Mouse (Mus musculus) intestine, embryonic 16.5 days (tissue): ENCODE measurements around the gene Zfp646. TPM values are rescaled to one million over a fixed set of nuclear protein-coding genes. Genes with fewer than 3 reads are reported as not detected.
"Not testable (repeated sequence)": the region's sequence is repeated elsewhere in the genome, so short reads cannot be mapped to it uniquely, and the experiment has no call there.

Experiments
- ATAC-seq: fragments of 200-750 bp; cut with Nextera tagmentation; 2 replicates; pipeline ENCODE4 v1.8.0; 2017; ENCODE audit warnings: moderate TSS enrichment, moderate library complexity
- H3K27ac ChIP-seq: fragments of 300-500 bp; sonication (generic); 2 replicates; pipeline ENCODE4 v1.5.1; 2014; ENCODE audit warnings: mild to moderate bottlenecking, low read length
- H3K27me3 ChIP-seq: fragments of 300-500 bp; sonication (generic); replicated peaks from 2 replicates; pipeline ENCODE4 v1.6.1; 2014; ENCODE audit warnings: low read length, control low read depth, mixed read lengths; ENCODE audit not compliant: control insufficient read depth, insufficient read depth
- H3K36me3 ChIP-seq: fragments of 300-500 bp; sonication (generic); 2 replicates; pipeline ENCODE4 v1.6.1; 2014; ENCODE audit warnings: low read length, control low read depth; ENCODE audit not compliant: control insufficient read depth, insufficient read depth
- H3K4me1 ChIP-seq: fragments of 300-500 bp; sonication (generic); 2 replicates; pipeline ENCODE4 v1.6.1; 2014; ENCODE audit warnings: low read length, control low read depth, mixed read lengths; ENCODE audit not compliant: control insufficient read depth, insufficient read depth
- H3K4me2 ChIP-seq: fragments of 300-500 bp; sonication (generic); 2 replicates; pipeline ENCODE4 v1.6.1; 2014; ENCODE audit warnings: low read depth, low read length, control low read depth
- H3K4me3 ChIP-seq: fragments of 300-500 bp; sonication (generic); 2 replicates; pipeline ENCODE4 v1.5.1; 2014; ENCODE audit warnings: mild to moderate bottlenecking, low read length
- H3K9ac ChIP-seq: fragments of 300-500 bp; sonication (generic); 2 replicates; pipeline ENCODE4 v1.6.1; 2014; ENCODE audit warnings: low read depth, low read length
- H3K9me3 ChIP-seq: fragments of 300-500 bp; sonication (generic); 2 replicates; pipeline ENCODE4 v1.6.1; 2016; ENCODE audit warnings: low read length, control low read depth; ENCODE audit not compliant: control insufficient read depth
- WGBS: fragments of 180-500 bp; shearing (Covaris S2); extraction: QIAGEN DNeasy Blood & Tissue Kit; methylation state at CpG from one replicate; pipeline ENCODE4 v1.1.7; 2014; 5-methylcytosine and 5-hydroxymethylcytosine counted together
- polyA plus RNA-seq: library from polyadenylated mRNA; unstranded; fragments of >200 nt; fragmentation: Nextera tagmentation; extraction: Ambion mirVana; gene quantifications from 2 replicates; pipeline ENCODE4 v1.2.1, GENCODE M21; 2015

Gene Zfp646
- polyA plus RNA-seq, 1 experiment from 2014 or later = 7.2 TPM

DNA sequence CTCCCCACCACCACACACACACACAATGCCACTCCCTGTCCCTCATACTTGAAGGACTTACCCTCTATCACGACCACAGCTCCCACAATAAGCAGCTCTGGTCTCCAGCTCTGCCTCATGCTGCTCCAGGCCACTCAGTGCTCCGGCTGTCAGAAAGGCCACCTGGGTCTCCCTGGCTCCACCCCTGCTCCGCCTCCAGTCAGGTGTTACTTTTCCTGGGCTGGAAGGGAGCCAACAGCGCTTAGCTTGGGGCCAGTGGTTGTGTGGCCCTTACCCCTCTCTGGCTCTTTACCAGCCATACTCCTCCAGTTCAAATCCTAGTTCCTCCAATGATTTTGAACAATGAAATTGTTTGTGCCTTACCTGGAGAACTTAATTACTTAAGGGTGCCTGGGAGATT, 14.8 kb downstream of the Zfp646 start, which contains the start of gene Prss53:
TSS of gene Prss53 (minus strand) at position 173 of the 400 bp plus-strand sequence.
- H3K27me3 ChIP-seq = no peaks in the 10 kb centered on the region
- peaks cover 10% of the 10 kb centered on the region; the same call in 1 of the 2 replicates for H3K36me3 ChIP-seq
- peaks cover 18% of the 10 kb centered on the region for H3K4me1 ChIP-seq
- ATAC-seq = peak; percentile 21
- no peak within 1 kb of the TSS; the same call in 1 of the 2 replicates for H3K4me2 ChIP-seq
- H3K9me3 ChIP-seq = no peaks in the 10 kb centered on the region
- H3K4me3 ChIP-seq = no peak within 1 kb of the TSS
- WGBS = 35% methylated on average over 4 of the region's 4 CpGs
- H3K9ac ChIP-seq = no peak within 1 kb of the TSS
- H3K27ac ChIP-seq = 0 out of 2 replicates have a peak within 1 kb of the TSS, but pooled peaks have one; percentile 25

DNA sequence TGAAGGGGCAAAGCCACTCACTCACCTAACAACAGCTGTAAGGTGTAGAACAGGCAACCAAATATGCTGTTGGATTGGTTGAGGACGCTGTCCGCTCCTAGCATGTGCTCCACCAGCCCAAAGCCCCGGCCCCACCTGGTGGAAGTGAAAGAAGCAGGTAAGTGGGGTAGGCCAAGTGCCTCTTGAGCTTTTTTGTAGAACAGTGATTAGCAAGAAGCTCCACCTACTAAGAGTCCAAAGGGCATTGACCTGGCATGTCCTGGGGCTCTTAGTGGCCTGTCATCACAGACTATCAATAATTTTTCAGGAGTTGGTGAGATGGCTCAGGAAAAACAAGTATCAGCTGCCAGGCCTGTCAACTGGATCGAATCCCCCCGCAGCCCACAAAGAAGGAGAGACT, 18.5 kb downstream of the Zfp646 start:
- no peak; the same call in 1 of the 2 replicates for ATAC-seq
- Histone ChIP-seq H3K4me1 (peaks cover 16% of the 10 kb centered on the region), H3K9me3 (no peaks in the 10 kb centered on the region), H3K9ac (peak overlapping the region; percentile 79), H3K4me3 (peak overlapping the region; percentile 72), H3K36me3 (no peaks in the 10 kb centered on the region), H3K27me3 (no peaks in the 10 kb centered on the region), H3K27ac (peak overlapping the region; percentile 92), H3K4me2 (peak overlapping the region; percentile 86)
- 64% methylated on average over 5 of the region's 5 CpGs for WGBS

DNA sequence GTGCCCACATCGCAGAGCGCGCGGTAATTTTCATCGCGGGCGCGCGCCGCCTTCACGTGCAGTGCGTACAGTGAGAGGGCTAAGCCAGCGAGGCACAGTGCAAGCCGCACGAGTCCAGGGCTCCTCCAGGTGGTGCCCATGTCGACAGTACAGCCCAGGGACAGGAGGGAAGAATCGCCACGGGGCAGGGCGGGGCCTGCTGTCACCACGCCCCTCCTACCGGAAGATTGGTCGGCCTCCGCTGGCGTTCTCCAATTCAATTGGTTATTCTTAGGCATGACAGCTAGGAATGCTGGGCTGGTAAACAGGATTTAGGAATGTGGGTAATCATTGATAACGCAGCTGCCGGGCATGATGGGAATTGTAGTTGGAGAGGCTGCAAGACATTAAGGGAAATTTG, 19.4 kb downstream of the Zfp646 start, which contains the start of the genes Gm21974 and Vkorc1:
TSS of gene Gm21974 (minus strand) at position 13 of the 400 bp plus-strand sequence.
TSS of gene Vkorc1 (minus strand) at position 176 of the 400 bp plus-strand sequence.
- Histone ChIP-seq H3K27ac (peak within 1 kb of the TSS; percentile 92), H3K36me3 (no peaks in the 10 kb centered on the region), H3K4me2 (peak within 1 kb of the TSS; percentile 86), H3K9ac (peak within 1 kb of the TSS; percentile 79), H3K4me3 (peak within 1 kb of the TSS; percentile 72), H3K9me3 (no peaks in the 10 kb centered on the region), H3K27me3 (no peaks in the 10 kb centered on the region), H3K4me1 (peaks cover 18% of the 10 kb centered on the region)
- WGBS = under 1% methylated on average over 26 of the region's 26 CpGs
- peak; percentile 92 for ATAC-seq

DNA sequence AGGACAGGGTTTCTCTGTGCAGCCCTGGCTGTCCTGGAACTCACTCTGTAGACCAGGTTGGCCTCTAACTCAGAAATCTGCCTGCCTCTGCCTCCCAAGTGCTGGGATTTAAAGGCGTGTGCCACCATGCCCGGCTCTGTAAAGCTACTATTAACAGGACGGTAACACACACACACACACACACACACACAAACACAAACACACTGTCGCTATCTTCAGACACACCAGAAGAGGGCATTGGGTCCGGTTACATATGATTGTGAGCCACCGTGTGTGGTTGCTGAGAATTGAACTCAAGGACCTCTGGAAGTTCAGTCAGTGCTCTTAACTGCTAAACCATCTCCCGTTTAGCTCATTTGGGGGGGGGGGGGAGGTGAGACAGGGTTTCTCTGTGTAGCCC, 19.9 kb downstream of the Zfp646 start:
- H3K9me3 ChIP-seq, H3K36me3 ChIP-seq, ATAC-seq, H3K9ac ChIP-seq, H3K27me3 ChIP-seq: not testable (repeated sequence)
- WGBS = 61% methylated on average over 7 of the region's 7 CpGs
- Histone ChIP-seq H3K4me3 (peak overlapping the region; percentile 72; the same call in 1 of the 2 replicates), H3K4me1 (peaks cover 16% of the 10 kb centered on the region), H3K4me2 (peak overlapping the region; percentile 16; the same call in 1 of the 2 replicates), H3K27ac (0 out of 2 replicates have a peak overlapping the region, but pooled peaks have one; percentile 92)

DNA sequence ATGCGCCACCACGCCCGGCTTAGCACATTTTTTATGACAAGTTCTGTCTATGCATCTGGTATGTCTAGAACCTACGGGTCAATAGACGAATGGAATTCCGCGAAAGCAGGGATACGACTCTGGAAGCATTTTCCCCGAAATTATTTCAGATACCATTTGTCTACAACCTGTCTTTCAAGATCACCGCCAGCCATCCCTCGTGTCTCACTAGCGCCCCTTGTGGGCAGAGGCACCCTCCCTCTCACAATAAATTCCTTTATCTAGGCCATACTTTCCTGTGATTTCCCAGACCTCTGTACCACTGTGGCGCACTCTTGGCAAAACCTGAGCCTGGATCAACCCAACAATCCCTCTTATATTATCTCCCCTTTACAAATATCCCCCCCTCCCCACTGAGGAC, 20.4 kb downstream of the Zfp646 start:
- Histone ChIP-seq H3K27me3 (no peaks in the 10 kb centered on the region), H3K27ac (no peak overlapping the region), H3K4me1 (peaks cover 16% of the 10 kb centered on the region)

DNA sequence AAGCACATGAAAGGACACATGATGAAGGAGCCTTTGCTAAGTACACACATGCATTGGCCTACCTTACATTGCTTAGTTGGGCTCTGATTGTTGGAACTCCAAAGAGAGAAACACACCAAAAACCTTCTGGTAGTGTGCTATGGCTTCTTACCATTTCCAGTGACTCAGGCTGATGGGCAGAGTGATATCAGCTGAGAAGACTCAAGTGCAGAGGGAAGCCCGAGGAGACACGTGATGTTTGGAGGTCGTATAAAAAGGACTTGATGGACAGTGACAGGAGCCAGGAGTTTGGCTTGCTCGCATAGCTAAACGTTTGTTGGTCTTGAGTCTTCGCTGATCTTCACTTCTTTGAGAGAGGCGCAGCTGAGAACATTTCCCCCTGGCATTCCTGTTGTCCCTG, 21.5 kb downstream of the Zfp646 start:
- H3K27ac ChIP-seq = no peak overlapping the region
- H3K36me3 ChIP-seq = no peaks in the 10 kb centered on the region
- H3K9me3 ChIP-seq = no peaks in the 10 kb centered on the region
- ATAC-seq = no peak
- peaks cover 16% of the 10 kb centered on the region for H3K4me1 ChIP-seq
- H3K4me2 ChIP-seq = no peak overlapping the region
- no peak overlapping the region for H3K4me3 ChIP-seq
- 79% methylated on average over 7 of the region's 7 CpGs for WGBS
- H3K9ac ChIP-seq = no peak overlapping the region
- H3K27me3 ChIP-seq = no peaks in the 10 kb centered on the region

More for the DNA sequence above, 20.4 kb downstream of the Zfp646 start:
- no peak for ATAC-seq
- H3K4me2 ChIP-seq = no peak overlapping the region
- H3K36me3 ChIP-seq = no peaks in the 10 kb centered on the region
- no peak overlapping the region for H3K9ac ChIP-seq
- H3K4me3 ChIP-seq = no peak overlapping the region
- no peaks in the 10 kb centered on the region for H3K9me3 ChIP-seq
- WGBS = 52% methylated on average over 13 of the region's 13 CpGs

DNA sequence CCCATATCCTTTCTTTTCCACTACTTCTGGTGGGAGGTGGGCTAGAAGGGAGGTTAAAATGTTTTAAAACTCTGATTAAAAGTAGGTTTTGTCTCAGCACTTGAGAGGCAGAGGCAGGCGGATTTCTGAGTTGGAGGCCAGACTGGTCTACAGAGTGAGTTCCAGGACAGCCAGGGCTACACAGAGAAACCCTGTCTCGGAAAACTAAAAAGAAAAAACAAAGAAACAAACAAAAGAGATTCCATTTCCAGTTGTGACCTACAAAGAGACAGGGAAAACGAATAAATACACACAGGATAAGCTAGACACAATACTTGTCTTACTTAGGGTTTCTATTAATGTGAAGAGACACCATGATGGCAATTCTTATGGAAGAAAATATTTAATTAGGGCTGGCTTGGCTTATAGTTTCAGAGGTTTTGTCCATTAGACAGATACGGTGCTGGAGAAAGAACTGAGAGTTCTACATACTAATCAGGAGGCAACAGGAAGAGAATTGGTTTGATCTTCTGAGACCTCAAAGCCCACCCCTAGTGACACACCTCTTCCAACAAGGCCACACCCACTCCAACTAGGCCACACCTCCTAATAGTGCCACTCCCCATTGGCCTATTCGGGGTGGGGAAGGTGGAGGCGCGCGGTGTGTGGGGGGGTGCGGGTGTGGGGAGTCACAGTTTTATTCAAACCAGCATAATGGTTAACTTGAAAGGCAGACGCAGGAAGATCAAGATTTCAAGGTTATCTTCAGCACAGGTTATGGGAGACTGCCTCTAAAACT, 22.3 kb downstream of the Zfp646 start:
- no peak overlapping the region for H3K4me2 ChIP-seq
- H3K4me3 ChIP-seq = no peak overlapping the region
- H3K27ac ChIP-seq = peak overlapping the region; percentile 96
- H3K9me3 ChIP-seq = no peaks in the 10 kb centered on the region
- no peak overlapping the region for H3K9ac ChIP-seq
- WGBS = 33% methylated on average over 10 of the region's 10 CpGs
- no peaks in the 10 kb centered on the region for H3K36me3 ChIP-seq
- ATAC-seq = no peak
- H3K4me1 ChIP-seq = peaks cover 16% of the 10 kb centered on the region
- H3K27me3 ChIP-seq = no peaks in the 10 kb centered on the region

DNA sequence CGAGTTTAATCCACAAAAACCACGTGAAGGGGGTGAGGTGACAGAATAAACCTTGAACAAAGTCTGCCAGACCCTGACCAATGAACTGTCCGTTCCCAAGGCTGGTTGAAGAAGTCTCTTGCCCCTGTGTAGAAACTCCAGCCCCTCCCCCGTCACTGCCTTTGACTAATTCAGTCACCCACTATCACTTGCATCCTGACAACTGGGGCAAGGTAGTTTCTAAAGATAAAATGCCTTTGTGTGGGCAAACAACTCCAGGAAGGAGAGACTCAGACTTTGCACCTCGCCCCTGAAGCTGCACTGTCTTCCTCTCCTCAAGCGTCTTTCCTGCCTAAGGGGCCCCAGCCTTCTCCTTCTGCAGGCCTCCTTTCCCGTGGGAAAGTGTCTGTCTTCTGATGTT, 24.0 kb downstream of the Zfp646 start:
- Histone ChIP-seq H3K4me3 (no peak overlapping the region; the same call in 1 of the 2 replicates), H3K36me3 (no peaks in the 10 kb centered on the region), H3K27me3 (no peaks in the 10 kb centered on the region), H3K4me2 (peak overlapping the region; percentile 45; the same call in 1 of the 2 replicates), H3K27ac (peak overlapping the region; percentile 96), H3K9ac (0 out of 2 replicates have a peak overlapping the region, but pooled peaks have one; percentile 35), H3K4me1 (peaks cover 8% of the 10 kb centered on the region), H3K9me3 (no peaks in the 10 kb centered on the region)
- ATAC-seq = peak; percentile 47
- WGBS = 34% methylated on average over 7 of the region's 7 CpGs

DNA sequence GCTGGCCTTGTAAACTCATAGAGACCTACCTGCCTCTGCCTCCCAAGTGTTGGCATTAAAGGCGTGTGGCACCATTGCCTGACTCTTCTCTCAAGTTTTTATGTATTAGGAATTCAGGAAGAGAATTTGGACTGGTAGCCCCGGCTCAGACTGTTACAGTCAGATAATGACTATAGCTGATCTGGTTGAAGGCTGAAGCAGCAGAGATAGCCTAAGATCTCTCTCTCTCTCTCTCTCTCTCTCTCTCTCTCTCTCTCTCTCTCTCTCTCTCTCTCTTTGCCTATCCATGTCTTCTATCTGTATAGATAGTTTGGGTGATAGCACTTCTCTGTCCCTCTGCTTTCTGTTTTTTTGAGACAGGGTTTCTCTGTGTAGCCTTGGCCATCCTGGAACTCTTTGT, 25.8 kb downstream of the Zfp646 start:
- no peak for ATAC-seq
- Histone ChIP-seq H3K4me3 (no peak overlapping the region), H3K27ac (no peak overlapping the region), H3K9ac (no peak overlapping the region), H3K27me3 (no peaks in the 10 kb centered on the region), H3K36me3 (peaks cover 7% of the 10 kb centered on the region; the same call in 1 of the 2 replicates), H3K4me2 (no peak overlapping the region), H3K4me1 (peaks cover 15% of the 10 kb centered on the region), H3K9me3 (no peaks in the 10 kb centered on the region)
- 87% methylated on average over 2 of the region's 2 CpGs for WGBS
